Mouse (Mus musculus) CH12.LX (cell line): Measurements from ENCODE around the gene Vangl2. TPM values are rescaled to one million over a fixed set of nuclear protein-coding genes. Genes with fewer than 3 reads are reported as not detected.

ENCODE experiments used
- DNase-seq: peaks from one replicate; pipeline ENCODE4 v3.0.0-alpha.2; 2013; ENCODE audit errors: extremely low read depth
- H3K27ac ChIP-seq: 2 replicates; pipeline ENCODE4 v1.5.1; 2012; ENCODE audit warnings: low read depth, mild to moderate bottlenecking, control low read depth, moderate library complexity; ENCODE audit not compliant: insufficient read depth
- H3K27me3 ChIP-seq: replicated peaks from 2 replicates; pipeline ENCODE3; 2012; ENCODE audit warnings: inconsistent platforms
- H3K36me3 ChIP-seq, 2 experiments: replicated peaks in 1 of 2; 2 replicates each; pipeline versions ENCODE3 to v1.6.1; 2012; ENCODE audit warnings: inconsistent platforms in 1 of 2, low read length in 1 of 2, mild to moderate bottlenecking in 1 of 2, mixed read lengths in 1 of 2, moderate library complexity in 1 of 2; ENCODE audit not compliant: control insufficient read depth in 1 of 2, insufficient read depth in 1 of 2
- H3K4me1 ChIP-seq, 2 experiments: 2 replicates each; pipeline ENCODE4 v1.6.1; 2012; ENCODE audit warnings: inconsistent platforms in 1 of 2, moderate library complexity in 1 of 2; ENCODE audit not compliant: insufficient read depth in 2 of 2, control insufficient read depth in 1 of 2
- H3K4me2 ChIP-seq: 2 replicates; pipeline ENCODE4 v1.6.1; 2012; ENCODE audit warnings: low read depth, mild to moderate bottlenecking, control low read depth; ENCODE audit not compliant: poor library complexity, insufficient read depth, severe bottlenecking
- H3K4me3 ChIP-seq, 3 experiments: fragments of 150-350 bp in 1 of 3; sonication (generic) in 1 of 3; replicated peaks in 1 of 3; 2 replicates each; pipeline versions ENCODE3 to v1.5.1; 2011 to 2012; ENCODE audit warnings: low read depth in 2 of 3, low read length in 2 of 3, mild to moderate bottlenecking in 2 of 3, moderate library complexity in 2 of 3, control low read depth in 1 of 3, improper control_type of control experiment in 1 of 3, inconsistent platforms in 1 of 3, mixed read lengths in 1 of 3; ENCODE audit not compliant: poor library complexity in 1 of 3
- H3K79me2 ChIP-seq: replicated peaks from 2 replicates; pipeline ENCODE4 v1.6.1; 2012; ENCODE audit warnings: mild to moderate bottlenecking, moderate library complexity; ENCODE audit not compliant: control insufficient read depth, poor library complexity, insufficient read depth, severe bottlenecking; ENCODE audit errors: extremely low read depth
- H3K9ac ChIP-seq: 2 replicates; pipeline ENCODE4 v1.6.1; 2012; ENCODE audit warnings: low read depth, mild to moderate bottlenecking, control low read depth, moderate library complexity; ENCODE audit not compliant: insufficient read depth
- H3K9me3 ChIP-seq: replicated peaks from 2 replicates; pipeline ENCODE3; 2012; ENCODE audit warnings: low read length, inconsistent platforms, mixed read lengths
- CHD1 ChIP-seq: IDR thresholded peaks from 2 replicates; pipeline ENCODE4 v1.6.1; 2012; ENCODE audit warnings: low read depth, low read length, improper control_type of control experiment, inconsistent platforms
- CHD2 ChIP-seq: IDR thresholded peaks from 2 replicates; pipeline ENCODE4 v1.6.1; 2011; ENCODE audit warnings: low read length, improper control_type of control experiment
- CTCF ChIP-seq, 2 experiments: IDR thresholded peaks in 1 of 2; conservative IDR thresholded peaks in 1 of 2; 2 replicates each; pipeline ENCODE4 v1.5.1; 2011 to 2012; ENCODE audit warnings: low read depth in 2 of 2, low read length in 2 of 2, improper control_type of control experiment in 1 of 2, inconsistent platforms in 1 of 2, mild to moderate bottlenecking in 1 of 2, moderate library complexity in 1 of 2
- E2F4 ChIP-seq: IDR thresholded peaks from 2 replicates; pipeline ENCODE4 v1.6.1; 2011; ENCODE audit warnings: low read depth, low read length, improper control_type of control experiment; ENCODE audit not compliant: insufficient replicate concordance
- ELF1 ChIP-seq: IDR thresholded peaks from 2 replicates; pipeline ENCODE4 v1.6.1; 2014; ENCODE audit warnings: low read depth, mild to moderate bottlenecking, inconsistent platforms, low read length, improper control_type of control experiment
- ETS1 ChIP-seq: conservative IDR thresholded peaks from 2 replicates; pipeline ENCODE4 v1.6.1; 2012; ENCODE audit warnings: low read depth, mild to moderate bottlenecking, inconsistent platforms, low read length, improper control_type of control experiment, moderate library complexity
- IRF4 ChIP-seq: IDR thresholded peaks from 2 replicates; pipeline ENCODE4 v1.6.1; 2014; ENCODE audit warnings: low read depth, mild to moderate bottlenecking, inconsistent platforms, low read length, improper control_type of control experiment
- JUND ChIP-seq: conservative IDR thresholded peaks from 2 replicates; pipeline ENCODE4 v1.6.1; 2011; ENCODE audit warnings: low read depth, low read length, improper control_type of control experiment
- KAT2A ChIP-seq: IDR thresholded peaks from 2 replicates; pipeline ENCODE4 v1.6.1; 2012; ENCODE audit warnings: low read length, improper control_type of control experiment, inconsistent platforms; ENCODE audit not compliant: insufficient replicate concordance
- MAFK ChIP-seq: IDR thresholded peaks from 2 replicates; pipeline ENCODE4 v1.6.1; 2011; ENCODE audit warnings: low read length, improper control_type of control experiment; ENCODE audit not compliant: insufficient replicate concordance
- MEF2A ChIP-seq: IDR thresholded peaks from 2 replicates; pipeline ENCODE4 v1.6.1; 2014; ENCODE audit warnings: low read depth, mild to moderate bottlenecking, inconsistent platforms, low read length, improper control_type of control experiment, borderline replicate concordance
- MYC ChIP-seq: IDR thresholded peaks from 2 replicates; pipeline ENCODE4 v1.6.1; 2011; ENCODE audit warnings: low read depth, mild to moderate bottlenecking, improper control_type of control experiment, low read length
- NELFE ChIP-seq: IDR thresholded peaks from 2 replicates; pipeline ENCODE4 v1.6.1; 2011; ENCODE audit warnings: low read depth, low read length, improper control_type of control experiment
- POLR2A ChIP-seq: IDR thresholded peaks from 2 replicates; pipeline ENCODE4 v1.6.1; 2011; ENCODE audit warnings: low read depth, mild to moderate bottlenecking, improper control_type of control experiment, low read length
- POLR2AphosphoS2 ChIP-seq: IDR thresholded peaks from 2 replicates; pipeline ENCODE4 v1.6.1; 2011; ENCODE audit warnings: low read depth, low read length, improper control_type of control experiment
- RCOR1 ChIP-seq: conservative IDR thresholded peaks from 2 replicates; pipeline ENCODE4 v1.6.1; 2012; ENCODE audit warnings: low read depth, mild to moderate bottlenecking, inconsistent platforms, low read length, improper control_type of control experiment
- SMC3 ChIP-seq: IDR thresholded peaks from 2 replicates; pipeline ENCODE4 v1.6.1; 2011; ENCODE audit warnings: low read depth, low read length, improper control_type of control experiment
- TBP ChIP-seq: conservative IDR thresholded peaks from 2 replicates; pipeline ENCODE4 v1.6.1; 2011; ENCODE audit warnings: low read depth, low read length, improper control_type of control experiment
- USF1 ChIP-seq: IDR thresholded peaks from 2 replicates; pipeline ENCODE4 v1.6.1; 2014; ENCODE audit warnings: low read depth, mild to moderate bottlenecking, inconsistent platforms, low read length, improper control_type of control experiment
- USF2 ChIP-seq: conservative IDR thresholded peaks from 2 replicates; pipeline ENCODE4 v1.6.1; 2011; ENCODE audit warnings: low read depth, low read length, improper control_type of control experiment
- ZKSCAN1 ChIP-seq: IDR thresholded peaks from 2 replicates; pipeline ENCODE4 v1.6.1; 2012; ENCODE audit warnings: low read depth, inconsistent platforms, low read length, improper control_type of control experiment, borderline replicate concordance
- ZMIZ1 ChIP-seq: IDR thresholded peaks from 2 replicates; pipeline ENCODE4 v1.6.1; 2012; ENCODE audit warnings: low read depth, mild to moderate bottlenecking, inconsistent platforms, low read length, improper control_type of control experiment
- dilution Hi-C: fragments of 300-500 bp; cut with MboI; formaldehyde crosslinking; loops from 2 replicates; pipeline ENCODE4 v1.14.3; 2020; ENCODE audit warnings: low sequenced_read_pairs; ENCODE audit not compliant: extremely low pct_unique_long_range_greater_than_20kb, extremely low pct_ligation_motif_present
- in situ Hi-C: fragments of 300-500 bp; cut with MboI; formaldehyde crosslinking; loops from 3 replicates; pipeline ENCODE4 v1.14.3; 2019; ENCODE audit warnings: low sequenced_read_pairs, low pct_ligation_motif_present, low pct_unique_long_range_greater_than_20kb, mixed read lengths
- polyA plus RNA-seq: library from polyadenylated mRNA; unstranded; fragments of >175 nt; gene quantifications from 2 replicates; pipeline ENCODE4 v1.2.1, GENCODE M21; 2012; ENCODE audit warnings: low read depth; ENCODE audit not compliant: insufficient read length
- total RNA-seq, 2 experiments: library from RNA; depleted of rRNA; stranded (reverse); fragments of 300-350 nt in 1 of 2; fragments of >200 nt in 1 of 2; gene quantifications; 2 replicates each; pipeline ENCODE4 v1.2.3; 2012 to 2014

The Vangl2 gene
- total and polyA plus RNA-seq, 3 experiments, result 3.6 to 7.9 (median 7.3) TPM

DNA sequence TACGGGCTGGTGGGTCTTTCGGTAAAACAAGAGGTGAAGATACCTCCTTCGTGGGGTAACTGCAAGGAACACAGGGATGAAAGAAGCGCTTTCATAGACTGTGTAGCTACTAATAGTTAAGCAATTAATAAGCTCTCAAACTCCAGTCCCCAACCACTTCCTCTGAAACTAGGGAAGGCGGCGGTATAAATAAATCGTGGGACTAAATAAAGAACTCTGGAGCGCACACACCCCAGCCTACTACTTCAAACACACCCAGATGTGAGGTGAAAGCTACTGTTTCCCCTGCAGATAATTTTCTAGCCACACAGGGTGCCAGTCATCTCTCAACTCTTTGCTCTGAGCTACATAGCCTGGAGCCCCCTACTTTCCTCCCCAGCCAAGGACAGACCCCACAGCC lies 12.2 kb downstream of the Vangl2 start:
- dilution Hi-C loops, result no loop called here

DNA sequence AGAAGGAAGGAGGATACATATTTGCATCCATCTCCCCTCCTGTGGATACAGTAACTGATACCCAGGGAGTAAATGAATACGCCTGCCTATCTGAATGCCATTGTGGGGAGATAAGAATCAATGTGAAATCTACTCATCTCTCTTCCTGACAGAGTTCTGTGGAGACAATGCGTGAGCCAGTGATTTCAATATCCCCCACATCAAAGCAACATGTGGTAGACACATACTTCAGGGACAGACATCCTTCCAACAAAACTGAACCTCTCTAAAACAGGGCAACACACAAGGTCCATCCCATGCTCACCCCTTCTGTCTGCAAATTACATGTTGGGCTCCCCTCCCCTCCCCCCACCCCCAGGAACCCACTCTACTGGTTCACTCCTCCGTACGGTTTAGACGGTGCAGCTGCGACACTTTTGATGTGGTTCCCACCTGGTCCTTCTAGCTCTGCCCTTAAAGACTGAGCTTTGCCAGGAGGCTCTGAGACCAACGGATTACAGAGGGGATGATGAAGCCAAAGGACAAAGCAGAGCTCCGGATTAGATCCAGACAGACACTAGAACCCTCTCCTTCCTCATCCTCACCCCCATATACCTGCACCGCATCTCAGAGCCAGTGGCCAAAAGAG lies 12.8 kb downstream of the Vangl2 start:
- Histone ChIP-seq H3K4me2 (no peak overlapping the region), H3K4me1 (peaks cover 11 to 43% of the 10 kb centered on the region in 2 experiments), H3K27me3 (no peaks in the 10 kb centered on the region), H3K79me2 (no peaks in the 10 kb centered on the region), H3K9me3 (no peaks in the 10 kb centered on the region), H3K9ac (no peak overlapping the region), H3K36me3 (peaks cover 0 to 40% of the 10 kb centered on the region in 2 experiments), H3K27ac (no peak overlapping the region), H3K4me3 (no peak overlapping the region)
- dilution Hi-C loops, result no loop called here
- no peak for TF ChIP-seq SMC3
- TF ChIP-seq USF1, result no peak
- no peak for TF ChIP-seq CHD1
- no peak for TF ChIP-seq ETS1
- no peak for TF ChIP-seq CTCF (conservative IDR thresholded peaks at IDR 0.05 in 1 of 2, IDR thresholded peaks at IDR 0.05 in 1 of 2; ENCODE audit: low read depth in 2 of 2, low read length in 2 of 2)
- TF ChIP-seq MAFK, result no peak
- no peak for TF ChIP-seq ZKSCAN1
- TF ChIP-seq POLR2A, result no peak
- no peak for TF ChIP-seq RCOR1
- TF ChIP-seq CHD2, result no peak
- TF ChIP-seq NELFE, result no peak
- no peak for TF ChIP-seq JUND
- TF ChIP-seq E2F4, result no peak
- TF ChIP-seq ELF1, result no peak
- no peak for TF ChIP-seq KAT2A
- in situ Hi-C loops, result no loop called here
- DNase-seq, result no peak

More for the DNA sequence above, 12.2 kb downstream of the Vangl2 start:
- Histone ChIP-seq H3K9me3 (no peaks in the 10 kb centered on the region), H3K4me2 (no peak overlapping the region), H3K27ac (no peak overlapping the region), H3K9ac (no peak overlapping the region)
- no peak for TF ChIP-seq MEF2A
- TF ChIP-seq TBP, result no peak
- TF ChIP-seq USF2, result no peak
- TF ChIP-seq MYC, result no peak
- TF ChIP-seq IRF4, result no peak
- TF ChIP-seq POLR2AphosphoS2, result no peak
- TF ChIP-seq SMC3, result no peak
- TF ChIP-seq ZMIZ1, result no peak
- TF ChIP-seq, all 38 proteins: peak for 0
- peaks cover 11 to 47% of the 10 kb centered on the region in 2 experiments for H3K4me1 ChIP-seq
- no peak overlapping the region for H3K4me3 ChIP-seq
- H3K27me3 ChIP-seq, result no peaks in the 10 kb centered on the region
- DNase-seq, result no peak
- H3K79me2 ChIP-seq, result no peaks in the 10 kb centered on the region
- H3K36me3 ChIP-seq, result peaks cover 0 to 36% of the 10 kb centered on the region in 2 experiments
- in situ Hi-C loops, result no loop called here
